In the genomic region with DNA sequence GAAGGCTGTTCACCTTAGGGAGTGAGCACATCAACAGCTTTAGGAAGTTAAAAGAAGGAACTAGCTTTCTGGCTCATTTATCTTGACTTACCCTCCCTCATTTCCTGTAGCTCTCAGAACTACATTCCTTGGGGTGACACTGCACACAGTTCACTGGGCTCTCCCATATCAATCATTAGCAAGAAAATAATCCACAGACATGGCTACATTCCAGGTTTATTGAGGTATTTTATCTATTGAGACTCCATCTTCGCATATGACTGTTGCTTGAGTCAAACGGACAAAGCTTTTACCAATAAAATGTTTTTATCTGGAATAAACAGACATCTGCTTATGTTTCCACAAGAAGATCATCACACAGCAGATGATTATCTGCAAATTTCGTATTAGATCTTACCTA, we compare ENCODE assay signal across 24 mouse cellular contexts.
"Had no signal": no experiment of that assay in that cellular context is flagged by ENCODE, and none has a peak within 500 bp of the region (broad histone marks: within the 10 kb centered on the region; RNA-seq: fewer than 3 reads in every experiment).

No protein-coding gene starts in this region.

- H3K36me3 ChIP-seq: heart, embryonic 13.5 days; heart, embryonic 15.5 days; hindbrain, embryonic 13.5 days; hindbrain, embryonic 15.5 days; limb, embryonic 13.5 days; limb, embryonic 15.5 days; liver, embryonic 13.5 days; liver, embryonic 15.5 days had no signal

- H3K27me3 ChIP-seq: heart, embryonic 13.5 days; heart, embryonic 15.5 days; hindbrain, embryonic 13.5 days; hindbrain, embryonic 15.5 days; limb, embryonic 13.5 days; limb, embryonic 15.5 days; liver, embryonic 13.5 days; liver, embryonic 15.5 days had no signal

- H3K4me1 ChIP-seq: heart, embryonic 13.5 days; heart, embryonic 15.5 days; hindbrain, embryonic 13.5 days; hindbrain, embryonic 15.5 days; limb, embryonic 13.5 days; limb, embryonic 15.5 days; liver, embryonic 13.5 days; liver, embryonic 15.5 days had no signal

- H3K9me3 ChIP-seq: heart, embryonic 13.5 days; heart, embryonic 15.5 days; hindbrain, embryonic 13.5 days; hindbrain, embryonic 15.5 days; limb, embryonic 13.5 days; limb, embryonic 15.5 days; liver, embryonic 13.5 days; liver, embryonic 15.5 days had no signal

- ATAC-seq: hindbrain, postnatal 0 days; intestine, embryonic 16.5 days had no signal

- H3K4me3 ChIP-seq: heart, adult 2 months; heart, embryonic 13.5 days; heart, embryonic 15.5 days; hindbrain, embryonic 13.5 days; hindbrain, embryonic 15.5 days; limb, embryonic 13.5 days; limb, embryonic 15.5 days; liver, embryonic 13.5 days; liver, embryonic 15.5 days had no signal

- H3K27ac ChIP-seq: heart, adult 2 months; heart, embryonic 13.5 days; heart, embryonic 15.5 days; hindbrain, embryonic 13.5 days; hindbrain, embryonic 15.5 days; hindbrain, postnatal 0 days; limb, embryonic 13.5 days; limb, embryonic 15.5 days; liver, embryonic 13.5 days; liver, embryonic 15.5 days had no signal

- H3K4me2 ChIP-seq: heart, embryonic 11.5 days; heart, embryonic 13.5 days; heart, embryonic 15.5 days; hindbrain, embryonic 13.5 days; hindbrain, embryonic 15.5 days; limb, embryonic 13.5 days; limb, embryonic 15.5 days; liver, embryonic 11.5 days; liver, embryonic 13.5 days; liver, embryonic 15.5 days had no signal

- H3K9ac ChIP-seq: heart, embryonic 13.5 days; heart, embryonic 15.5 days; hindbrain, embryonic 13.5 days; hindbrain, embryonic 15.5 days; limb, embryonic 13.5 days; limb, embryonic 15.5 days; liver, embryonic 13.5 days; liver, embryonic 15.5 days had no signal

- DNase-seq: gastrocnemius, postnatal 14 days; gastrocnemius, postnatal 36 days; heart, adult 2 months; heart, postnatal 14 days; heart, postnatal 36 days; kidney, adult 11 months; kidney, adult 8-10 months; kidney, postnatal 14 days; kidney, postnatal 36 days; layer of hippocampus, adult 9-11 months; layer of hippocampus, postnatal 36 days; left cerebral cortex, postnatal 4 days; liver, embryonic 13.5 days had no signal
